Mouse (Mus musculus) erythroblast, embryonic 14.5 days (primary cell): ENCODE measurements at regions not wholly inside any gene's neighbourhood (a gene's known extent, or its start where the extent isn't known, plus 50 kb on each side); places are given as distances from the start of the nearest gene placed in this dataset.

Experiments used
- H3K27me3 ChIP-seq: 2 replicates; pipeline ENCODE4 v1.6.1; 2012; ENCODE audit warnings: inconsistent platforms; ENCODE audit not compliant: control insufficient read depth
- H3K36me3 ChIP-seq: 2 replicates; pipeline ENCODE4 v1.6.1; 2012; ENCODE audit warnings: mild to moderate bottlenecking, inconsistent platforms; ENCODE audit not compliant: control insufficient read depth
- H3K4me1 ChIP-seq: 2 replicates; pipeline ENCODE4 v1.6.1; 2012; ENCODE audit warnings: inconsistent platforms; ENCODE audit not compliant: control insufficient read depth
- H3K4me3 ChIP-seq: replicated peaks from 2 replicates; pipeline ENCODE3; 2012; ENCODE audit warnings: moderate library complexity, mild to moderate bottlenecking, inconsistent platforms
- H3K9me3 ChIP-seq: 2 replicates; pipeline ENCODE4 v1.6.1; 2012; ENCODE audit warnings: low read length, inconsistent platforms, mixed read lengths; ENCODE audit not compliant: control insufficient read depth
- GATA1 ChIP-seq: IDR thresholded peaks from 2 replicates; pipeline ENCODE4 v1.6.1; 2012; ENCODE audit warnings: low read length, inconsistent platforms, mixed read lengths
- TAL1 ChIP-seq: IDR thresholded peaks from 3 replicates; pipeline ENCODE4 v1.6.1; 2012; ENCODE audit warnings: low read length, inconsistent platforms, mixed read lengths

DNA sequence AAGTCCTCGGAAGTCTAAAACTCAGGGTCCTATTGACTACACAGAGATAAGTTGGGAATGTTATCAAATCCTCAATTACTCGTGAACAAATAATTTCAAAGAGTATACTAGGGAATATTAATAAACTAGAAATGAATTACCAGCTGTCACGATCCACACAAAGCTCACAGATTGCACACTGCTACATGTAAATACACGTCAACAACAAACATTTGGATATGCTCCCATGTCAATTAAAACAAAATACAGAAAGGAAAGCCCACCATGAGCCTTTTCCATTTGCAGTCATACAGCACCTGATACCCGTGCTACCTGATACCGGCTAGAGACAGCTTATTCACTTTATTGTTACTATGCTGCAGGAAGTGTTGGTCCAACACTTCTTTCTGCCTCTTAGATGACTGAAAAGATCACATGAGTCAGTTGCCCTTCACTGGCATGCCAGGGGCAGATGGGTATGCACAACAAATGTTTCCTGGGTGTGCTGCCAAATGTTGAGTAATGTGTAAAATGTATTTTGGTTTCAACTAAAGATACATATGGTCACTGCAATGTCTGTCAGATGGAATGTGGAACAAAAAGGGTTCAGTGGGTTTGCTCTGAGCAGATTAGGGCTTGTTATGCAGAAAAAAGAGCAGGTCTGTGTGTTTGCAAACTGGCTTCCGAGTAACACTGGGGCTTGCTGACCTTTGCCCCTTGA is 212.6 kb upstream of the Ube2e3 start:
- Histone ChIP-seq H3K4me1 (no peaks in the 10 kb centered on the region), H3K9me3 (no peaks in the 10 kb centered on the region), H3K4me3 (no peak overlapping the region), H3K27me3 (no peaks in the 10 kb centered on the region), H3K36me3 (no peaks in the 10 kb centered on the region)
- TF ChIP-seq GATA1 (no peak), TAL1 (no peak)

DNA sequence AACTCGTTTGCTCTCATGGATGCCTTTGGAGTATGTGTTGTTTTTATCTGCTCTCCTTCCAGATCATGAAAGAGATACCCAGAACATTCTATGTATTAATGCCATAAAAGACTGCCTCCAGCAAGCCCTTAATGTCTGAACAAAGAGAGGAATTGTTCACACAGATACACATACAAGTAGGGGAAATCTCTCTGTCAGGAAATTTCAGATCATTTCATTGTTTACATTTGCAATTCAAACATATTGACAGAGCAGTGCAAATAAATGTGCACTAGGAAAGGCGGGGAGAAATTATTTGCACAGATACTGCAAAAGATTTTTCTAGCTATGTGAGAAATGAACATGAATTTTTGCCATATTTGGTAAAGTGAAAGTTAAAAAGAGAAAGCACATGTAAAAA is 216.4 kb upstream of the Ube2e3 start:
- Histone ChIP-seq H3K27me3 (no peaks in the 10 kb centered on the region), H3K9me3 (no peaks in the 10 kb centered on the region)
- TF ChIP-seq TAL1 = no peak

DNA sequence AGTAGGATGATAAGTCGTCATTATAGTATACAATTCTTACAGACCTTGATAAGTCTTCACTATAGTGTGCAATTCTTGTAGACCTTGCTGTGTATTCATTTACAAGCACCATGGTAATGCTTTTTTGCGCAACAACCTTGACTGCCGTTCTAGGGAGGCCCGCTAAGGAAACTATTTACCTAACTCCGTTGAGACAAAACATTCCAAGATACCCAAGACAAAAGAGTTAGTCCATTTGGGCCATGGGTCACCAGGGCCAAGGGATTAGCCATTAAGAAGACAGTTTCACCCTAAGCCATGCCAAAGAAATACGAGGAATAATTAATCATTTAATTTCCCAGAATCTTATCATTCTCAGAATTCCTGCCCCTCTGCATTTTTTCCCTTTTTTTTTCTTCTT is 227.6 kb upstream of the Ube2e3 start:
- H3K4me1 ChIP-seq = no peaks in the 10 kb centered on the region
- TF ChIP-seq TAL1 (no peak), GATA1 (no peak)
- H3K4me3 ChIP-seq = no peak overlapping the region

More for the DNA sequence above, 216.4 kb upstream of the Ube2e3 start:
- Histone ChIP-seq H3K4me3 (no peak overlapping the region), H3K36me3 (peaks cover 6% of the 10 kb centered on the region; the same call in 1 of the 2 replicates), H3K4me1 (no peaks in the 10 kb centered on the region)

DNA sequence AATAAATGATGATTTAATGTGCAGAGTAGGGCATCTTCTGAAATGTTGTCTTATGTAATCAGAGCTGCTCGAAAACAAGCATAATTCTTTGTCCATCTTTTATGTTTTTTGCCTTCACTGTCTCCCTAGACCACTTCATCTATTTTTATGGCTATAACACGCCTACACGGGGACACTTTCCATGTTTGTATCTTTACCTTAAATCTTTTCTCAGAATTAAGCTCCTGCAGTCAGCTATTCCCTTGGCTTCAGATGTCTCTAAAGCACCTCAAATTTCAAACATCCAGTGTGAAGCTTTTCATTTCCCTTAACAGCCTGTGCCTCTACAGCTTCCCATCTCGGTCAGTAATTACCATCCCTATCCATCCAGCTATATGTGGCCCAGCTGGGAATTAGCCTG is 242.7 kb upstream of the Ube2e3 start:
- Histone ChIP-seq H3K9me3 (no peaks in the 10 kb centered on the region), H3K27me3 (no peaks in the 10 kb centered on the region), H3K4me3 (no peak overlapping the region), H3K36me3 (no peaks in the 10 kb centered on the region), H3K4me1 (no peaks in the 10 kb centered on the region)
- no peak for TF ChIP-seq GATA1
- TF ChIP-seq TAL1 = no peak

More for the DNA sequence above, 227.6 kb upstream of the Ube2e3 start:
- Histone ChIP-seq H3K9me3 (no peaks in the 10 kb centered on the region), H3K36me3 (no peaks in the 10 kb centered on the region; the same call in 1 of the 2 replicates), H3K27me3 (no peaks in the 10 kb centered on the region)

DNA sequence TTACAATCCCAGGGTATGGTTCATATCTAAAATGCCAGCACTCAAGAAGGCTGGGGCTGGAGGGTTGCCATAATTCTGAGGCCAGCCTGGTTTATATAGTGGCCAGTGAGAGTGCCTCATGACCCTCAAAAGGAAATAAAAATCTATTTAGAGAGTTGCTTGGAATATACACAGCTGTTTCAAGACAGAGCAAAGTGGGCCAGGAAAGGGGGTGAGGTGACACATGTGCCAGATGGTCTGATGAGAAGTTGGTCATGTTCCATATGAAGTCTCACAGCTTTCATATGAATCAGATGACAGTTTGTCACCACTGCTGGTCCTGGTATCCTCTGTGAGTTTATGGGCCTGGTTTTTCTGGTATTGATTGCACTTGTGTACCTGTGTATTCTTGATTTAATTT is 261.5 kb upstream of the Ube2e3 start:
- Histone ChIP-seq H3K4me1 (no peaks in the 10 kb centered on the region), H3K4me3 (no peak overlapping the region), H3K36me3 (no peaks in the 10 kb centered on the region), H3K27me3 (no peaks in the 10 kb centered on the region), H3K9me3 (no peaks in the 10 kb centered on the region)
- TF ChIP-seq GATA1 (no peak), TAL1 (no peak)

DNA sequence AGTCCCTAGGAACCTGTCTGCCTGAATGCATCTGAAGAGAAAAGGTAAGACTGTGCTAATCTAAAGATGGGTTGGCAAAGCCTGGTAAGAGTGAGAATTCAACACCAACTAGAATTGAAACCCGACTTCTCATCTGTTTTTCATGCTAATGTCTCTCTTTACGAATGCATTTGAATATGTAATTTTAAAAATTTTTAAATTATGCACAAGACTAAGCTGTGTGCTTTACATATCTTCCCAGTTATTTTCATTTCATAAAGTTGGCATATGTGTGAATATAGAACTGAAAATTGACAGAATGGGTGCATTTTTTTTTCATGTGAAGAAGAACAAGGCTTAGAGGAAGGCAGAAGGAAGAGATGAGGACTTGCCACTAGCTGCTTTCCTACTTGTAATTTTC is 267.2 kb upstream of the Ube2e3 start:
- no peaks in the 10 kb centered on the region for H3K27me3 ChIP-seq
- H3K36me3 ChIP-seq = no peaks in the 10 kb centered on the region
- no peaks in the 10 kb centered on the region for H3K9me3 ChIP-seq
- H3K4me1 ChIP-seq = no peaks in the 10 kb centered on the region
- no peak overlapping the region for H3K4me3 ChIP-seq
- no peak for TF ChIP-seq TAL1
- TF ChIP-seq GATA1 = no peak

DNA sequence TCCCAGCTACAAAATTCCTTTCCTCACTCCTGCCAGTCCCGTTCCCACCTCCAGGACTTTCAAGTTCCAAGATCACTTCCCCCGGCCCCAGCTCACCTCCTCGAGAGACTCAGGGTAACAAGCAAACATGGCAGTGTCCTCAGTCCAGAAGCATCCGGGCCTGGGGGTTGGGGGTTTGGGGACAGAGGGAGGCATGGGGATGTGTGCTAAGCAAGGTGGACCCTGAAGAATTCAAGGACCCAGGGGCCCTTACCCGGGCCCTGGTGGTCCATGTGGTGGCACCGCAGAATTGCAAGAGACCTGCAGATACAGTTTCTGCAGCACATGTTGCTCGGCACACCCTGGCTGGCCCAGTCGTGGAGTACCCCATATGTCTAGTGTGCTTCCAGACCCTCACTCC is 269.9 kb upstream of the Ube2e3 start:
- no peak for TF ChIP-seq TAL1
- TF ChIP-seq GATA1 = no peak
- no peaks in the 10 kb centered on the region for H3K4me1 ChIP-seq

DNA sequence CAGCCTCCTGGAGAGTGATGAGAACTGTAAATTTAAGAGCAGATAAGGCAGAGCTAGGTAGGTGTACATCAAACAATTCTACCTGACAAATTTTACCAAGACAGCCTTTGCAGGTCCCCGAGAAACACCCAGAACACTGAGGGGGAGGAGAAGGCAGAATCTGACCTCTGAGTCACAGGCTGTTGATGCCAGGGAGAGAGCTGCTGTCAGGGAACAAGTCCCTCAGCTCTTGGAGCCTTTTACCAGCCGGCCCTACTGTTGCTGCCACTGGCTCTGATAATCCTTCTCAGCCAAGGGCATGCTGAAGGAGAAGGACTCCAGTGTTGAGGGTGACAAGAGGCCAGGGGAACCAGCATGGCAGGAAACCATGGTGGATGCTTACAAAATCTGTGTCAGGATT is 271.7 kb upstream of the Ube2e3 start:
- TF ChIP-seq GATA1 (no peak), TAL1 (no peak)
- no peaks in the 10 kb centered on the region for H3K4me1 ChIP-seq
- no peaks in the 10 kb centered on the region for H3K9me3 ChIP-seq
- H3K36me3 ChIP-seq = no peaks in the 10 kb centered on the region
- no peaks in the 10 kb centered on the region for H3K27me3 ChIP-seq
- H3K4me3 ChIP-seq = no peak overlapping the region

More for the DNA sequence above, 269.9 kb upstream of the Ube2e3 start:
- no peaks in the 10 kb centered on the region for H3K27me3 ChIP-seq
- H3K36me3 ChIP-seq = no peaks in the 10 kb centered on the region
- no peak overlapping the region for H3K4me3 ChIP-seq
- H3K9me3 ChIP-seq = no peaks in the 10 kb centered on the region

DNA sequence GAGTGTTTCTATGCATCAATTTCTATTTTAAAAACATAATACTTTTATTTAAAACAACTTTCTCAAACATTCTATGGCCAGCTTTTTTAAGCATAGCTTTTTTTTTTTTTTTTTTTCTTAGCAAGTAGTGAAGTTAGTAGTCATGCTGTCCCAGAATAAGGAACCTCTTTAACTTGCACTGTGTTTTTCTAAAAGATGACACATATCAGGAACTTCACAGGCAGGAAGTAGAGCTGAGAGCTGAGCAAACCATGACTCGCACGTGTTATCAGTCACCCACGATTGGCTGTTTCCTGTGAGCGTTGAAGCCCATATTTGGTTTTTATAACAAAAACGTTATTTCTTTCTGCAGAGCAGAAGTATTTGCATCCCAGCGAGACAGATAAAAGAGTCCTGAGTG is 287.9 kb upstream of the Ube2e3 start:
- H3K36me3 ChIP-seq = no peaks in the 10 kb centered on the region
- no peak overlapping the region for H3K4me3 ChIP-seq
- no peaks in the 10 kb centered on the region for H3K9me3 ChIP-seq
- TF ChIP-seq GATA1 (no peak), TAL1 (no peak)
- peaks cover 4% of the 10 kb centered on the region for H3K4me1 ChIP-seq
- H3K27me3 ChIP-seq = no peaks in the 10 kb centered on the region

DNA sequence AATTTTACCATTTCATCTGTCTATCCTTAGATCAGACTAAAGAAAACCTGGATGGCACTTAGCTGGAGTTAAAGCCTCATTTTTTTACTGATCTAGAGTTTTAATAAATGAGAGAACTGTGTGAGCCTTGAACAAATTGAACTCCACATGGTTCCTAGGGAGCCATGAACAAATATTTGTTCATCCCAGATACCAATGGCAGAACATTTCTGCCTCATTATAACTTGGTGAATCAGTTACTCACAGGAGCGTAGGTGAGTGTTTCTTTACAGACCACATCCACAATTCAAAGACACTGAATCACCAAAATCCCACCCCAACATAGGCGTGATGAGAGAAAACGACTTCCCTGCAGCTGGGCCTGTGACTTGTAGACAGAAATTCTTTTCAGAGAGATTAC is 295.4 kb upstream of the Ube2e3 start:
- no peaks in the 10 kb centered on the region for H3K27me3 ChIP-seq
- no peak overlapping the region for H3K4me3 ChIP-seq
- H3K4me1 ChIP-seq = no peaks in the 10 kb centered on the region
- TF ChIP-seq TAL1 (no peak), GATA1 (no peak)
- no peaks in the 10 kb centered on the region for H3K9me3 ChIP-seq
- no peaks in the 10 kb centered on the region for H3K36me3 ChIP-seq
